Mouse (Mus musculus) brain, embryonic 14.5 days (tissue): ENCODE measurements around the gene D16Ertd472e.

Source experiments
- CTCF ChIP-seq: fragments of 200-500 bp; IDR thresholded peaks from 2 replicates; pipeline ENCODE4 v1.5.1; 2012; ENCODE audit warnings: inconsistent platforms, mild to moderate bottlenecking, moderate library complexity, borderline replicate concordance; ENCODE audit not compliant: insufficient read depth, insufficient read length; ENCODE audit errors: extremely low read depth
- POLR2A ChIP-seq: fragments of 200-500 bp; IDR thresholded peaks from 2 replicates; pipeline ENCODE4 v1.6.1; 2012; ENCODE audit warnings: mild to moderate bottlenecking, inconsistent platforms, borderline replicate concordance; ENCODE audit not compliant: poor library complexity, insufficient read depth, insufficient read length, severe bottlenecking; ENCODE audit errors: extremely low read depth

GRCm38 (mm10) chr16:78622755-78623154 is 46.2 kb upstream of the D16Ertd472e start:
- no peak for TF ChIP-seq CTCF
- no peak for TF ChIP-seq POLR2A
